Mouse (Mus musculus) kidney, adult 2 months (tissue): ENCODE data around the gene Capza1.

Experiments used
- CTCF ChIP-seq: fragments of 200-500 bp; conservative IDR thresholded peaks from 2 replicates; pipeline ENCODE4 v1.5.1; 2011; ENCODE audit warnings: low read depth, mild to moderate bottlenecking, control low read depth, low read length, moderate library complexity, mixed read lengths; ENCODE audit not compliant: insufficient read depth, insufficient read length
- POLR2A ChIP-seq: fragments of 200-500 bp; IDR thresholded peaks from one replicate; pipeline ENCODE4 v1.6.1; 2011; ENCODE audit warnings: low read depth, low read length, control low read depth

- TF ChIP-seq POLR2A (no peak), CTCF (no peak)
These were observed 76.2 kb downstream of the Capza1 start, which contains the start of gene Rhoc for GRCm38 (mm10) chr3:104788075-104788474.
